Mouse (Mus musculus) heart, adult 11 months (tissue): ENCODE data around the gene Rpl5.
A peak's percentile ranks its signal among the peaks of the same experiment; 100 is the strongest.

Experiments
- DNase-seq: peaks from one replicate; pipeline ENCODE4 v3.0.0; 2022

The Rpl5 gene

GRCm38 (mm10) chr5:107900206-107901013 is at the start of gene Rpl5:
Gene Rpl5, plus strand, starts transcription at chr5:107900502.
- peak; percentile 100 for DNase-seq

GRCm38 (mm10) chr5:107853807-107854206 is 46.5 kb upstream of the Rpl5 start:
- peak; percentile 98 for DNase-seq

- no peak for DNase-seq
These were observed 45.7 kb upstream of the Rpl5 start for GRCm38 (mm10) chr5:107854556-107854955.

- DNase-seq, result no peak
These were observed 44.8 kb upstream of the Rpl5 start for GRCm38 (mm10) chr5:107855546-107855945.

- DNase-seq, result no peak
These were observed 41.3 kb upstream of the Rpl5 start for GRCm38 (mm10) chr5:107858963-107859362.

GRCm38 (mm10) chr5:107863971-107864370 is 36.3 kb upstream of the Rpl5 start:
- DNase-seq, result no peak

GRCm38 (mm10) chr5:107866127-107867126 is 33.9 kb upstream of the Rpl5 start:
- DNase-seq, result peak; percentile 97

- DNase-seq, result peak; percentile 97
These were observed 32.1 kb upstream of the Rpl5 start for GRCm38 (mm10) chr5:107867970-107868904.

GRCm38 (mm10) chr5:107868905-107869424 is 31.3 kb upstream of the Rpl5 start:
- DNase-seq, result peak; percentile 100

GRCm38 (mm10) chr5:107869701-107870100 is 30.6 kb upstream of the Rpl5 start:
- peak; percentile 88 for DNase-seq

- no peak for DNase-seq
These were observed 27.0 kb upstream of the Rpl5 start for GRCm38 (mm10) chr5:107873330-107873729.

- peak; percentile 89 for DNase-seq
These were observed 26.4 kb upstream of the Rpl5 start for GRCm38 (mm10) chr5:107873886-107874302.

GRCm38 (mm10) chr5:107874561-107875260 is 25.6 kb upstream of the Rpl5 start, which contains the start of gene Evi5:
Gene Evi5, minus strand, starts transcription at chr5:107875107.
- DNase-seq, result no peak

GRCm38 (mm10) chr5:107875261-107875611 is 25.1 kb upstream of the Rpl5 start:
- DNase-seq, result no peak

GRCm38 (mm10) chr5:107877053-107877452 is 23.2 kb upstream of the Rpl5 start:
- DNase-seq, result no peak

GRCm38 (mm10) chr5:107880710-107881109 is 19.6 kb upstream of the Rpl5 start:
- no peak for DNase-seq

GRCm38 (mm10) chr5:107889994-107890888 is 10.1 kb upstream of the Rpl5 start:
- DNase-seq, result peak; percentile 78

GRCm38 (mm10) chr5:107891515-107891914 is 8.8 kb upstream of the Rpl5 start:
- DNase-seq, result peak; percentile 31

GRCm38 (mm10) chr5:107894676-107895075 is 5.6 kb upstream of the Rpl5 start:
- no peak for DNase-seq

GRCm38 (mm10) chr5:107896265-107896664 is 4.0 kb upstream of the Rpl5 start:
- DNase-seq, result peak; percentile 15
